Mouse (Mus musculus) brain, embryonic 14.5 days (tissue): ENCODE measurements at regions not wholly inside any gene's neighbourhood (a gene's known extent, or its start where the extent isn't known, plus 50 kb on each side); places are given as distances from the start of the nearest gene placed in this dataset.
"Not testable (repeated sequence)": the region's sequence is repeated elsewhere in the genome, so short reads cannot be mapped to it uniquely, and the experiment has no call there.

Experiments used
- CTCF ChIP-seq: fragments of 200-500 bp; IDR thresholded peaks from 2 replicates; pipeline ENCODE4 v1.5.1; 2012; ENCODE audit warnings: inconsistent platforms, mild to moderate bottlenecking, moderate library complexity, borderline replicate concordance; ENCODE audit not compliant: insufficient read depth, insufficient read length; ENCODE audit errors: extremely low read depth
- POLR2A ChIP-seq: fragments of 200-500 bp; IDR thresholded peaks from 2 replicates; pipeline ENCODE4 v1.6.1; 2012; ENCODE audit warnings: mild to moderate bottlenecking, inconsistent platforms, borderline replicate concordance; ENCODE audit not compliant: poor library complexity, insufficient read depth, insufficient read length, severe bottlenecking; ENCODE audit errors: extremely low read depth

DNA sequence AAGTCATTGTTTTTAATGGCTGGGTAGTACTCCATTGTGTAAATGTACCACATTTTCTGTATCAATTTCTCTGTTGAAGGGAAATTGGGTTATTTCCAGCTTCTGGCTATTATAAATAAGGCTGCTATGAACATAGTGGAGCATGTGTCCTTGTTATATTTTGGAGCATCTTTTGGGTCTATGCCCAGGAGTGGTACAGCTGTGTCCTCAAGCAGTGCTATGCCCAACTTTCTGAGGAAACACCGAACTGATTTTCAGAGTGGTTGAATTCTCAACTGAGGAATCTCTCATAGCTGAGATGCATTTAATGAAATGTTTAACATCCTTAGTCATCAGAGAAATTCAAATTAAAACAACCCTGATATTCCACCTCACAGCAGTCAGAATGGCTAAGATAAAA lies 986.8 kb upstream of the Cobl start:
- TF ChIP-seq CTCF, POLR2A: not testable (repeated sequence)
